Mouse (Mus musculus): ENCODE data around the gene Ss18l2.

- no peak for TF ChIP-seq JUN (IDR thresholded peaks at IDR 0.05; ENCODE audit: insufficient read depth, low read depth, low read length)
- TF ChIP-seq POLR2AphosphoS2 (IDR thresholded peaks at IDR 0.05; ENCODE audit: low read depth, low read length): no peak
- TF ChIP-seq MXI1 (IDR thresholded peaks at IDR 0.05; ENCODE audit: low read depth, low read length): no peak
- no peak for TF ChIP-seq MAFK (IDR thresholded peaks at IDR 0.05; ENCODE audit: insufficient replicate concordance, low read length)
- no peak for TF ChIP-seq CTCF (conservative IDR thresholded peaks at IDR 0.05 in 1 of 2, IDR thresholded peaks at IDR 0.05 in 1 of 2; ENCODE audit: low read depth in 2 of 2, low read length in 2 of 2)
- TF ChIP-seq MAZ (IDR thresholded peaks at IDR 0.05; ENCODE audit: low read depth, low read length): no peak
- TF ChIP-seq POLR2A (IDR thresholded peaks at IDR 0.05; ENCODE audit: low read depth, low read length): no peak
- no peak for TF ChIP-seq EP300 (IDR thresholded peaks at IDR 0.05; ENCODE audit: low read length)
- no peak for TF ChIP-seq GABPA (IDR thresholded peaks at IDR 0.05; ENCODE audit: insufficient replicate concordance, low read depth, low read length)
- no peak for TF ChIP-seq NELFE (IDR thresholded peaks at IDR 0.05; ENCODE audit: low read depth, low read length)
- no peak for TF ChIP-seq SMC3 (IDR thresholded peaks at IDR 0.05; ENCODE audit: low read depth, low read length)
- TF ChIP-seq ZC3H11A (IDR thresholded peaks at IDR 0.05; ENCODE audit: low read depth, low read length): no peak
- no peak for TF ChIP-seq TCF12 (IDR thresholded peaks at IDR 0.05; ENCODE audit: low read depth, low read length)
Observed at GRCm38 (mm10) chr9:121690200-121690651, 19.9 kb upstream of the Ss18l2 start.

Measured in CH12.LX (cell line).